ENCODE assay signal across 8 mouse cellular contexts in the genomic region with DNA sequence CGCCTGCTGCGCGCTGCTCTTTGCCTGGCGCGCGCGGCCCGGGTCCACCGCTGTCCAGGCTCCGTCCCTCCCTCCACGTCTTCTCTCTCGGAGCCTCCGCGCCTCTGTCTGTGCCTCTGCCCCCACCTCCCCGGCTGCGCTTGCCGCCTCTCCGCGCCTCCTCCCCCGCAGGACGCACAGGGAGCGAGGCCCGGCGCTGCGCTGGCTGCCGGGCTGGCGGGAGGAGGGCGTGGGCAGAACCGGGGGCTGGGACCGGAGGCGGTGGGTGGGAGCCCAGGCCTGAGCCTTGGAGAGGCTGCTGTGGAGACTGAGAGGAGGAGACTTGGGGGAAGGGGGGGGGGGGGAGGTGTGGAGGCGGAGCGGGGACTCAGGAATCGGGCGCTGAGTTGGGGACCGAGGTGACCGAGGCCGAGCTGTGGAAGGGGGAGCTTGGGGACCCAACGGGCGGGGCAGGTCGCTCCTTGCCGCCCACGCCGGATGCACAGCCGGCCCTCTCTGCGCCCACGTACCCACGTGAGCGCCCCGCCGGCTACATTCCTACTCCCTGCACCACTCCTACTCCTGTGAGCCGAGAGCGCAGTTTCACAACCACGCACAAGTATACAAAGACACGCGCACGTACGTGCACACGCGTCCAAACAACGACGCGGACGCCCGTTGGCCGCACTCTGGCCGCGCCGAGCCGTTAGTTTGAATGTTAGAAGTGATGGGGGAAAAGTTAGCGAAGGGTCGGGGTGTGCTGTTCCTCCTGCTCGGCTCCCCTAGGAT. TPM values are rescaled to one million over a fixed set of nuclear protein-coding genes. Genes with fewer than 3 reads are reported as not detected.
DNase-seq lines count a peak whose midpoint lies in the region; ATAC-seq and TF ChIP-seq lines count a peak whose summit lies in the region.

A gene (plus strand): TSS at position 401 of the 768 bp plus-strand sequence.

- in situ Hi-C loops in ES-E14 (cut with MboI; ENCODE audit: low sequenced_read_pairs in 2 of 2, unreplicated experiment in 2 of 2), result no loop called here

- WGBS in forebrain, embryonic 16.5 days, result under 1% methylated on average over 71 of the region's 73 CpGs
- WGBS in lung, embryonic 16.5 days, result under 1% methylated on average over 66 of the region's 73 CpGs
- WGBS in olfactory bulb, adult 2 months, result under 1% methylated on average over 71 of the region's 73 CpGs
- WGBS in thymus, adult 2 months, result under 1% methylated on average over 71 of the region's 73 CpGs

- peak; percentile 45 for TF ChIP-seq POLR2A in olfactory bulb, adult 2 months (IDR thresholded peaks at IDR 0.05; ENCODE audit: insufficient read depth, low read depth, low read length)
- TF ChIP-seq POLR2A in thymus, adult 2 months (IDR thresholded peaks at IDR 0.05; ENCODE audit: control insufficient read depth, extremely low read depth, insufficient read depth, low read length, poor library complexity), result no peak

- no peaks in the 10 kb centered on the region for H3K9me3 ChIP-seq in ES-E14 (ENCODE audit: control insufficient read depth, insufficient read depth, low read depth, low read length)
- no peaks in the 10 kb centered on the region for H3K9me3 ChIP-seq in forebrain, embryonic 16.5 days (ENCODE audit: control insufficient read depth, low read length)
- H3K9me3 ChIP-seq in lung, embryonic 16.5 days (ENCODE audit: control insufficient read depth, low read length), result no peaks in the 10 kb centered on the region

- peak; percentile 62 for ATAC-seq in forebrain, embryonic 16.5 days
- ATAC-seq in lung, embryonic 16.5 days (ENCODE audit: low read depth), result peak; percentile 71

- H3K27me3 ChIP-seq in forebrain, embryonic 16.5 days (replicated peaks; ENCODE audit: control insufficient read depth, insufficient read depth, low read length), result peaks cover 40% of the 10 kb centered on the region
- no peaks in the 10 kb centered on the region for H3K27me3 ChIP-seq in lung, embryonic 16.5 days (ENCODE audit: control insufficient read depth, insufficient read depth, low read depth, low read length)
- no peaks in the 10 kb centered on the region for H3K27me3 ChIP-seq in thymus, adult 2 months (ENCODE audit: control insufficient read depth, insufficient read depth, low read length)

- no peak for DNase-seq in ES-E14 (ENCODE audit: low read depth, low spot score)
- DNase-seq in cerebellum, adult 18-20 months, result peak; percentile 87 to 89
- peak; percentile 86 to 90 for DNase-seq in heart, postnatal 36 days
- peak; percentile 61 to 72 for DNase-seq in layer of hippocampus, adult 2 months (ENCODE audit: low spot score in 2 of 2)
- peak; percentile 73 for DNase-seq in thymus, adult 2 months

- H3K36me3 ChIP-seq in ES-E14 (ENCODE audit: control insufficient read depth, insufficient read depth, low read length, poor library complexity, severe bottlenecking), result peaks cover 7% of the 10 kb centered on the region; the same call in 1 of the 2 replicates
- H3K36me3 ChIP-seq in forebrain, embryonic 16.5 days (ENCODE audit: control insufficient read depth, insufficient read depth), result no peaks in the 10 kb centered on the region
- H3K36me3 ChIP-seq in lung, embryonic 16.5 days (ENCODE audit: control insufficient read depth, insufficient read depth, low read length), result peaks cover 6% of the 10 kb centered on the region
- H3K36me3 ChIP-seq in thymus, adult 2 months (ENCODE audit: control insufficient read depth, insufficient read depth, low read length), result no peaks in the 10 kb centered on the region

- peak within 1 kb of the TSS; percentile 83 for H3K4me2 ChIP-seq in forebrain, embryonic 16.5 days (ENCODE audit: low read length)
- peak within 1 kb of the TSS; percentile 80 for H3K4me2 ChIP-seq in lung, embryonic 16.5 days (ENCODE audit: low read depth, low read length)

- intact Hi-C loops in heart, postnatal 36 days (cut with DNase I), result loop anchor here (1.0 to 10.0 kb wide), 3 partner anchors 23 to 508 kb away; a partner anchor contains a TSS

- peak within 1 kb of the TSS; percentile 79; the same call in 1 of the 2 replicates for H3K27ac ChIP-seq in ES-E14 (ENCODE audit: insufficient read depth, low read depth, low read length, poor library complexity, severe bottlenecking)
- H3K27ac ChIP-seq in forebrain, embryonic 16.5 days (ENCODE audit: low read length), result peak within 1 kb of the TSS; percentile 46; the same call in 1 of the 2 replicates
- H3K27ac ChIP-seq in layer of hippocampus, adult 2 months, result peak within 1 kb of the TSS; percentile 99
- peak within 1 kb of the TSS; percentile 100 for H3K27ac ChIP-seq in lung, embryonic 16.5 days (ENCODE audit: low read length)
- H3K27ac ChIP-seq in olfactory bulb, adult 2 months (ENCODE audit: insufficient read depth, low read depth, low read length), result peak within 1 kb of the TSS; percentile 91
- peak within 1 kb of the TSS; percentile 80 for H3K27ac ChIP-seq in thymus, adult 2 months (ENCODE audit: control insufficient read depth, insufficient read depth, low read length)

- peak within 1 kb of the TSS; percentile 53 to 79 for H3K4me3 ChIP-seq in ES-E14 (ENCODE audit: insufficient read depth in 1 of 2, low read depth in 1 of 2, low read length in 2 of 2, poor library complexity in 1 of 2, severe bottlenecking in 1 of 2)
- peak within 1 kb of the TSS; percentile 56 for H3K4me3 ChIP-seq in forebrain, embryonic 16.5 days (replicated peaks; ENCODE audit: low read length)
- peak within 1 kb of the TSS; percentile 85 for H3K4me3 ChIP-seq in layer of hippocampus, adult 2 months
- peak within 1 kb of the TSS; percentile 92 for H3K4me3 ChIP-seq in lung, embryonic 16.5 days (ENCODE audit: low read length)
- peak within 1 kb of the TSS; percentile 64 for H3K4me3 ChIP-seq in olfactory bulb, adult 2 months (ENCODE audit: insufficient read depth, low read depth, low read length)
- H3K4me3 ChIP-seq in thymus, adult 2 months (ENCODE audit: control insufficient read depth, insufficient read depth, low read length), result peak within 1 kb of the TSS; percentile 61

- peaks cover 0 to 29% of the 10 kb centered on the region in 2 experiments; a peak in 2 of 4 replicates for H3K4me1 ChIP-seq in ES-E14 (ENCODE audit: control insufficient read depth in 2 of 2, insufficient read depth in 2 of 2, low read length in 2 of 2, poor library complexity in 1 of 2)
- peaks cover 42% of the 10 kb centered on the region for H3K4me1 ChIP-seq in forebrain, embryonic 16.5 days (replicated peaks; ENCODE audit: control insufficient read depth, insufficient read depth, low read length)
- H3K4me1 ChIP-seq in lung, embryonic 16.5 days (replicated peaks; ENCODE audit: control insufficient read depth, insufficient read depth, low read length), result peaks cover 49% of the 10 kb centered on the region
- peaks cover 67% of the 10 kb centered on the region for H3K4me1 ChIP-seq in olfactory bulb, adult 2 months (ENCODE audit: control insufficient read depth, insufficient read depth, low read length)
- H3K4me1 ChIP-seq in thymus, adult 2 months (replicated peaks; ENCODE audit: control insufficient read depth, insufficient read depth, low read length), result peaks cover 65% of the 10 kb centered on the region

- TF ChIP-seq CTCF in layer of hippocampus, adult 2 months (conservative IDR thresholded peaks at IDR 0.05), result no peak
- TF ChIP-seq CTCF in olfactory bulb, adult 2 months (IDR thresholded peaks at IDR 0.05; ENCODE audit: insufficient read depth, low read depth, low read length), result no peak
- no peak for TF ChIP-seq CTCF in thymus, adult 2 months (IDR thresholded peaks at IDR 0.05; ENCODE audit: borderline replicate concordance, control insufficient read depth, extremely low read depth, insufficient read depth, low read length, poor library complexity)

- peak within 1 kb of the TSS; percentile 64 for H3K9ac ChIP-seq in ES-E14 (ENCODE audit: insufficient read depth, low read depth, low read length, poor library complexity, severe bottlenecking)
- peak within 1 kb of the TSS; percentile 62 for H3K9ac ChIP-seq in forebrain, embryonic 16.5 days (replicated peaks; ENCODE audit: low read depth, low read length)
- H3K9ac ChIP-seq in lung, embryonic 16.5 days (ENCODE audit: low read length), result peak within 1 kb of the TSS; percentile 97

TF ChIP-seq in ES-E14, 5 proteins besides CTCF, POLR2A, EP300 and RAD21:
- TF ChIP-seq ZC3H11A (IDR thresholded peaks at IDR 0.05; ENCODE audit: borderline replicate concordance, low read depth, low read length) (no peak), MAFK (IDR thresholded peaks at IDR 0.05; ENCODE audit: insufficient read depth, low read depth, low read length) (no peak), HCFC1 (IDR thresholded peaks at IDR 0.05; ENCODE audit: borderline replicate concordance, insufficient read depth, low read length) (no peak), ZNF384 (IDR thresholded peaks at IDR 0.05; ENCODE audit: low read depth, low read length) (no peak), CHD2 (IDR thresholded peaks at IDR 0.05; ENCODE audit: low read depth, low read length) (no peak)

RNA-seq across cellular contexts. Expression of the gene that starts here (rescaled TPM):
- 23.6 and 35.6 TPM in 2 replicates for total RNA-seq in ES-E14 (2012; rRNA removed)
- 5.7 and 7.0 TPM in 2 replicates for polyA plus RNA-seq in forebrain, embryonic 16.5 days (2015; fragmentation: Nextera tagmentation; extraction: Ambion mirVana)
- 1 to 10 TPM; 2.7 to 4.5 TPM for total RNA-seq in heart, postnatal 36 days (2021)
- total RNA-seq in layer of hippocampus, adult 2 months (2021), result 1 to 10 TPM; 5.8 to 6.8 TPM
- polyA plus RNA-seq in lung, embryonic 16.5 days (2015; fragmentation: Nextera tagmentation; extraction: Ambion mirVana), result 12.6 and 13.2 TPM in 2 replicates
- polyA plus RNA-seq in olfactory bulb, adult 2 months (2012; ENCODE audit: insufficient read depth, insufficient read length, low replicate concordance, missing spikeins), result not detected in 2 replicates
- 14.2 and 15.0 TPM in 2 replicates for polyA plus RNA-seq in thymus, adult 2 months (2012; rRNA removed)

Comparison
In these comparisons a context has a peak if more than half of its experiments do, and no peak if none do; other contexts are left out.
1. H3K27ac ChIP-seq: peak in every context shown above with its lines; median percentile 100 in lung, embryonic 16.5 days; 99 in layer of hippocampus, adult 2 months; 91 in olfactory bulb, adult 2 months; 80 in thymus, adult 2 months; 79 in ES-E14; 46 in forebrain, embryonic 16.5 days.